Mouse (Mus musculus) midbrain, embryonic 15.5 days (tissue): ENCODE results near the gene Ren1. TPM values are rescaled to one million over a fixed set of nuclear protein-coding genes. Genes with fewer than 3 reads are reported as not detected.

ENCODE experiments used
- ATAC-seq: fragments of 200-750 bp; cut with Nextera tagmentation; replicated peaks from 2 replicates; pipeline ENCODE4 v1.8.0; 2017; ENCODE audit warnings: moderate TSS enrichment
- H3K27ac ChIP-seq: fragments of 300-500 bp; sonication (generic); 2 replicates; pipeline ENCODE4 v1.5.1; 2015; ENCODE audit warnings: mild to moderate bottlenecking, inconsistent platforms
- H3K27me3 ChIP-seq: fragments of 300-500 bp; sonication (generic); replicated peaks from 2 replicates; pipeline ENCODE4 v1.6.1; 2015; ENCODE audit warnings: inconsistent platforms
- H3K36me3 ChIP-seq: fragments of 300-500 bp; sonication (generic); replicated peaks from 2 replicates; pipeline ENCODE4 v1.6.1; 2015; ENCODE audit warnings: inconsistent platforms
- H3K4me1 ChIP-seq: fragments of 300-500 bp; sonication (generic); 2 replicates; pipeline ENCODE4 v1.6.1; 2015; ENCODE audit warnings: inconsistent platforms
- H3K4me2 ChIP-seq: fragments of 300-500 bp; sonication (generic); 2 replicates; pipeline ENCODE4 v1.6.1; 2015; ENCODE audit warnings: inconsistent platforms, mild to moderate bottlenecking, moderate library complexity
- H3K4me3 ChIP-seq: fragments of 300-500 bp; sonication (generic); 2 replicates; pipeline ENCODE4 v1.5.1; 2015; ENCODE audit warnings: mild to moderate bottlenecking, inconsistent platforms
- H3K9ac ChIP-seq: fragments of 300-500 bp; sonication (generic); 2 replicates; pipeline ENCODE4 v1.6.1; 2015; ENCODE audit warnings: mild to moderate bottlenecking, inconsistent platforms
- H3K9me3 ChIP-seq: fragments of 300-500 bp; sonication (generic); 2 replicates; pipeline ENCODE4 v1.6.1; 2016; ENCODE audit warnings: inconsistent platforms
- WGBS: fragments of 180-500 bp; shearing (Covaris S2); methylation state at CpG from one replicate; pipeline ENCODE4 v1.1.7; 2015; ENCODE audit warnings: mixed read lengths; 5-methylcytosine and 5-hydroxymethylcytosine counted together
- polyA plus RNA-seq: library from polyadenylated mRNA; unstranded; fragments of >200 nt; fragmentation: Nextera tagmentation; extraction: Ambion mirVana; gene quantifications from 2 replicates; pipeline ENCODE4 v1.2.1, GENCODE M21; 2015

Ren1 gene
- polyA plus RNA-seq, 1 experiment from 2014 or later: not detected

- no peaks in the 10 kb centered on the region for H3K36me3 ChIP-seq
- peaks cover 6% of the 10 kb centered on the region for H3K4me1 ChIP-seq
- no peak overlapping the region for H3K4me2 ChIP-seq
- H3K4me3 ChIP-seq: no peak overlapping the region
- H3K27me3 ChIP-seq: no peaks in the 10 kb centered on the region
- ATAC-seq: no peak
- no peak overlapping the region for H3K9ac ChIP-seq
- no peak overlapping the region for H3K27ac ChIP-seq
- H3K9me3 ChIP-seq: no peaks in the 10 kb centered on the region
- WGBS: 93% methylated on average over 4 of the region's 4 CpGs
Observed at GRCm38 (mm10) chr1:133404005-133404404, 53.7 kb downstream of the Ren1 start.

- ATAC-seq: no peak
- peaks cover 10% of the 10 kb centered on the region; the same call in 1 of the 2 replicates for H3K4me1 ChIP-seq
- no peak overlapping the region for H3K4me3 ChIP-seq
- H3K4me2 ChIP-seq: no peak overlapping the region
- no peaks in the 10 kb centered on the region for H3K9me3 ChIP-seq
- no peaks in the 10 kb centered on the region for H3K36me3 ChIP-seq
- H3K27ac ChIP-seq: no peak overlapping the region
- no peak overlapping the region for H3K9ac ChIP-seq
- no peaks in the 10 kb centered on the region for H3K27me3 ChIP-seq
- 88% methylated on average over 7 of the region's 7 CpGs for whole genome bisulfite sequencing
Observed at GRCm38 (mm10) chr1:133406614-133407013, 56.3 kb downstream of the Ren1 start.

GRCm38 (mm10) chr1:133407436-133407835 is 57.1 kb downstream of the Ren1 start:
- H3K4me1 ChIP-seq: peaks cover 10% of the 10 kb centered on the region; the same call in 1 of the 2 replicates
- WGBS: 64% methylated on average over 6 of the region's 6 CpGs
- H3K27ac ChIP-seq: no peak overlapping the region
- no peak overlapping the region for H3K4me2 ChIP-seq
- H3K9ac ChIP-seq: no peak overlapping the region
- H3K27me3 ChIP-seq: no peaks in the 10 kb centered on the region
- no peak overlapping the region for H3K4me3 ChIP-seq
- no peak for ATAC-seq
- no peaks in the 10 kb centered on the region for H3K9me3 ChIP-seq
- no peaks in the 10 kb centered on the region for H3K36me3 ChIP-seq

DNA sequence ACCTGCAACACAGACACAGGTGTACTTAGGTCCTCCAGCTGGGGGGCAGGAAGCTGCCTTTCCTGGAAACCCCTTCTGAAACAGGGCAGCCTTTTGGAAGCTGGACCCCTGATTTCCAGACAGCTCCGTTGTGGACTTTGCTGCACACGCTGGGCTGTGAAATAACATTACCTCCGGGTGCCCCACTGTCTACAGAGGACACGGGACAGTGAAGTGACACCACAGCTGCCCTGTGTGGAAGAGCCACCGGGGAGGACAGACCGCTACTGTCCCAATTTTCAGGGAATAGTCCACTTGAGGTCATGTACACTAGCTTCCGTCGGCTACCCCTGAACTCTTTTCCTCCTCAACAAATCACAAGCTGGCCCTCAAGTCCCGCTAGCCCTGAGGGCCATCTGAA is 58.0 kb downstream of the Ren1 start:
- 55% methylated on average over 9 of the region's 9 CpGs for WGBS
- no peak overlapping the region for H3K4me3 ChIP-seq
- peaks cover 10% of the 10 kb centered on the region; the same call in 1 of the 2 replicates for H3K4me1 ChIP-seq
- no peak for ATAC-seq
- no peaks in the 10 kb centered on the region for H3K27me3 ChIP-seq
- no peaks in the 10 kb centered on the region for H3K9me3 ChIP-seq
- H3K4me2 ChIP-seq: no peak overlapping the region
- no peaks in the 10 kb centered on the region for H3K36me3 ChIP-seq
- no peak overlapping the region for H3K27ac ChIP-seq
- no peak overlapping the region for H3K9ac ChIP-seq

DNA sequence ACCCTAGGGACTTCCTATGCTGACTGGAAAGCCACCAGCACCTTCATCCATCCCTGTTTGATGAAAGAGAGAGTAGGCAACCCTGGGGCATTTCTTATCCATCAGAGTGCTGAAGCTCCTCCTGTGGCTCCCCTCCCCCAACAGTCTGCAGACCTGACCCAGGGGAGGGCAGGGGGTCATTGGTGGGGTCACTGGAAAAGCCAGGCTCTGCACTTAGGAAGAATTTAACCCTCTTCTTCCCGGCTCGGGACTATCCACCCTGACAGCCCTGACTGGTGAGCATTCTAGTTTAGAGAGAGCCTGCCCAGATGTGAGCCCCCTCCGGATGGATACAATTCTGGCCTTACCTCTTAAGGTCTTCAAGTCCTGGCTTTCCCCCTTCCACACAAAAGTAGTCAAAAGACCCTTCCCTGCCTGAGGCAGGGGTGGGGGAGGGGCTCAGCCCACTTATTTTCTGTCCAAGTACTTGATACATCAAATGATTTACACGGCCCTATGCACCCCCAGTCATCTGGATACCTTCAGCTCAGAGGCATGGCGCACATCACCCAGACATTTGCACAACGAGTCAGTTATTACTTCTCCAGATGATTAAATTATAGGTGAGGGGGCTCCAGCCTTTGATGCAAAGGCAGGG is 58.7 kb downstream of the Ren1 start:
- Histone ChIP-seq H3K36me3 (no peaks in the 10 kb centered on the region), H3K27me3 (no peaks in the 10 kb centered on the region), H3K4me1 (peaks cover 10% of the 10 kb centered on the region; the same call in 1 of the 2 replicates), H3K4me2 (no peak overlapping the region), H3K4me3 (no peak overlapping the region), H3K27ac (no peak overlapping the region), H3K9me3 (no peaks in the 10 kb centered on the region), H3K9ac (no peak overlapping the region)
- no peak for ATAC-seq
- 8% methylated on average over 6 of the region's 6 CpGs for WGBS

DNA sequence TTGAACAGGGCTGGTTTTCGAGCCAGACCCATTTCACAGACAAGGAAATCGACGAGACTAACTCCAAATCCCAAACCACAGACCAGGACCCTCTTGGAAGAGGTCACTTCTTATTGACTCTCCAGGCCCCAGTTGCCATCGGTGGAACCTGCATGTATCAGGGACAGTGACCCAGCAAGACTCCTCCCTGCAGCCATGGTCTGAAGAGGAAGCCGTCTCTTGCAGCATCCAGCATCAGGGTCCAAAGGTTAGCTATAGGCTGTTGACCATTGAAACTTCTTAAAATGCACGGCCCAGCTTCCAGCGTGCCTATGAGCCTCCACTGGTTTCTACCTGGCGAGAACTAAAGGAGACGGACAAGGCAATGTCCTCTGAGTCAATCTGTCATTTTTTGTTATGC is 59.5 kb downstream of the Ren1 start:
- Histone ChIP-seq H3K4me3 (no peak overlapping the region), H3K9me3 (no peaks in the 10 kb centered on the region), H3K9ac (no peak overlapping the region), H3K36me3 (no peaks in the 10 kb centered on the region), H3K27me3 (no peaks in the 10 kb centered on the region), H3K27ac (no peak overlapping the region), H3K4me1 (peaks cover 11% of the 10 kb centered on the region; the same call in 1 of the 2 replicates), H3K4me2 (no peak overlapping the region)
- no peak for ATAC-seq
- 73% methylated on average over 9 of the region's 9 CpGs for WGBS

Other genes with a start within 250 kb of the Ren1 start
- 29.2 and 30.1 TPM in 2 replicates for gene Ppp1r15b, start 219.4 kb upstream of the Ren1 start, polyA plus RNA-seq
- 21.4 and 23.4 TPM in 2 replicates for gene Plekha6, start 186.3 kb upstream of the Ren1 start, polyA plus RNA-seq
- 0.17 TPM in 1 of 2 replicates, not detected in the other for gene Golt1a, start 40.7 kb upstream of the Ren1 start, polyA plus RNA-seq
- not detected in 2 replicates for gene Kiss1, start 28.6 kb upstream of the Ren1 start, polyA plus RNA-seq
- 20.0 and 21.9 TPM in 2 replicates for gene Etnk2, start 13.1 kb downstream of the Ren1 start, polyA plus RNA-seq
- 6.5 and 7.4 TPM in 2 replicates for gene Sox13, start 73.9 kb downstream of the Ren1 start, polyA plus RNA-seq